Mouse (Mus musculus) liver, embryonic 15.5 days (tissue): Measurements from ENCODE around the gene Psmc2. TPM values are rescaled to one million over a fixed set of nuclear protein-coding genes. Genes with fewer than 3 reads are reported as not detected.

Experiments
- ATAC-seq: fragments of 200-750 bp; cut with Nextera tagmentation; 2 replicates; pipeline ENCODE4 v1.8.0; 2017; ENCODE audit warnings: moderate number of reproducible peaks, mild to moderate bottlenecking, moderate library complexity; ENCODE audit not compliant: insufficient read depth
- H3K27ac ChIP-seq: fragments of 300-500 bp; sonication (generic); replicated peaks from 2 replicates; pipeline ENCODE4 v1.5.1; 2015; ENCODE audit warnings: mild to moderate bottlenecking, inconsistent platforms
- H3K27me3 ChIP-seq: fragments of 300-500 bp; sonication (generic); 2 replicates; pipeline ENCODE4 v1.6.1; 2015; ENCODE audit warnings: mild to moderate bottlenecking, inconsistent platforms
- H3K36me3 ChIP-seq: fragments of 300-500 bp; sonication (generic); replicated peaks from 2 replicates; pipeline ENCODE4 v1.6.1; 2015; ENCODE audit warnings: moderate library complexity, mild to moderate bottlenecking, inconsistent platforms
- H3K4me1 ChIP-seq: fragments of 300-500 bp; sonication (generic); replicated peaks from 2 replicates; pipeline ENCODE4 v1.6.1; 2015; ENCODE audit warnings: inconsistent platforms
- H3K4me2 ChIP-seq: fragments of 300-500 bp; sonication (generic); 2 replicates; pipeline ENCODE4 v1.6.1; 2015; ENCODE audit warnings: moderate library complexity, mild to moderate bottlenecking, inconsistent platforms
- H3K4me3 ChIP-seq: fragments of 300-500 bp; sonication (generic); replicated peaks from 2 replicates; pipeline ENCODE4 v1.5.1; 2015; ENCODE audit warnings: mild to moderate bottlenecking, inconsistent platforms
- H3K9ac ChIP-seq: fragments of 300-500 bp; sonication (generic); 2 replicates; pipeline ENCODE4 v1.6.1; 2015; ENCODE audit warnings: moderate library complexity, mild to moderate bottlenecking, inconsistent platforms
- H3K9me3 ChIP-seq: fragments of 300-500 bp; sonication (generic); replicated peaks from 2 replicates; pipeline ENCODE4 v1.6.1; 2016; ENCODE audit warnings: inconsistent platforms
- WGBS: fragments of 180-500 bp; shearing (Covaris S2); methylation state at CpG from one replicate; pipeline ENCODE4 v1.1.7; 2015; ENCODE audit warnings: mixed read lengths; ENCODE audit not compliant: insufficient replicate concordance; 5-methylcytosine and 5-hydroxymethylcytosine counted together
- polyA plus RNA-seq: library from polyadenylated mRNA; unstranded; fragments of >200 nt; fragmentation: Nextera tagmentation; extraction: Ambion mirVana; gene quantifications from 2 replicates; pipeline ENCODE4 v1.2.1, GENCODE M21; 2015

The Psmc2 gene
- polyA plus RNA-seq, 1 experiment from 2014 or later = 116 TPM

GRCm38 (mm10) chr5:21810924-21811323 is 25.8 kb downstream of the Psmc2 start:
- Histone ChIP-seq H3K9me3 (no peaks in the 10 kb centered on the region), H3K27ac (no peak overlapping the region), H3K27me3 (no peaks in the 10 kb centered on the region), H3K4me2 (no peak overlapping the region), H3K36me3 (no peaks in the 10 kb centered on the region), H3K4me1 (no peaks in the 10 kb centered on the region), H3K9ac (no peak overlapping the region), H3K4me3 (no peak overlapping the region)
- 66% methylated on average over 10 of the region's 10 CpGs for WGBS
- ATAC-seq = no peak

GRCm38 (mm10) chr5:21813994-21814393 is 28.9 kb downstream of the Psmc2 start:
- WGBS = 21% methylated on average over 1 of the region's 1 CpGs
- no peaks in the 10 kb centered on the region for H3K27me3 ChIP-seq
- H3K4me1 ChIP-seq = no peaks in the 10 kb centered on the region
- ATAC-seq = no peak
- no peak overlapping the region for H3K4me3 ChIP-seq
- no peak overlapping the region for H3K4me2 ChIP-seq
- no peaks in the 10 kb centered on the region for H3K36me3 ChIP-seq
- H3K9ac ChIP-seq = no peak overlapping the region
- no peak overlapping the region for H3K27ac ChIP-seq
- H3K9me3 ChIP-seq = no peaks in the 10 kb centered on the region

DNA sequence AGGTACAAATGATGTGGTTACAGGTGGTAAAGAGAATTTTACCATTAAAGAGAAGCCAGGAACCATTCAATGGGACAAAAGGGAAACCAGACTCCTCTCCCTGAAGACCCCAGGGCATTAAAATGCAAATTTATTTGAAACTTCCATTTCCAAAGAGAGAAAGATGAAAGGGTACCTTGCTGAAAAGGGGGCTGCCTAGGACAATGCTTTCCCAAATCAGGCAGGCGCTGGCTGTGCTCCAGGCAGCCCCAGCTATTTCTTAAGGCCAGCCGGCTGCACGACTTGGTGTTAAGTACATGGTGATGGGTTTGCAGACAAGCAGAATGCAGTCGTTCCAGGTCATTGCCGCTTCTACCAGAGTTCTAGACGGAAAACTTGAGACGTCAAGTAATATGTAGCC is 41.3 kb downstream of the Psmc2 start:
- Histone ChIP-seq H3K27ac (no peak overlapping the region), H3K36me3 (no peaks in the 10 kb centered on the region), H3K4me2 (no peak overlapping the region), H3K27me3 (no peaks in the 10 kb centered on the region), H3K9me3 (no peaks in the 10 kb centered on the region), H3K9ac (no peak overlapping the region), H3K4me1 (no peaks in the 10 kb centered on the region), H3K4me3 (no peak overlapping the region)
- no peak for ATAC-seq
- WGBS = 61% methylated on average over 7 of the region's 7 CpGs

GRCm38 (mm10) chr5:21827643-21828042 is 42.6 kb downstream of the Psmc2 start:
- no peak overlapping the region for H3K27ac ChIP-seq
- no peaks in the 10 kb centered on the region for H3K36me3 ChIP-seq
- no peak overlapping the region for H3K4me2 ChIP-seq
- H3K9ac ChIP-seq = no peak overlapping the region
- no peak for ATAC-seq
- H3K9me3 ChIP-seq = no peaks in the 10 kb centered on the region
- no peak overlapping the region for H3K4me3 ChIP-seq
- H3K27me3 ChIP-seq = no peaks in the 10 kb centered on the region
- no peaks in the 10 kb centered on the region for H3K4me1 ChIP-seq
- 28% methylated on average over 6 of the region's 6 CpGs for WGBS

DNA sequence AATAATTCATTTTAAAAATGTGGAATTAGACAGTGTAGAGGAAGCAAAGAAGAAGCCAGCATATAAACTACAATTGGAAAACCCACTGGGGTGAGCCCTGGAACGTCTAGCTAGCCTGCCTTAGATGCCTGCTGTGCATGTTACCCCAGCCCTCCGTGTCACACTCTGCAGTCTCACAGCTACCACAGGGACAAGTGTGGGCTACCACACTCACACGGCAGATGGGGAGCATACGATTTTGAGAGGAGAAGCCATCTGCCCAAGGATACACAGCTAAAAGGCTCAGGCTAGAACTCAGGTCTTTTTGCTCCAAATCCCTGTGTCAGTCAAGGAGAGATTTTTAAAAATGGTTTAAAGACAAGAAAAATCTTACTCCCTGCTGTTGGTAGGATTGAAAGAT is 43.8 kb downstream of the Psmc2 start:
- WGBS = 48% methylated on average over 4 of the region's 4 CpGs

DNA sequence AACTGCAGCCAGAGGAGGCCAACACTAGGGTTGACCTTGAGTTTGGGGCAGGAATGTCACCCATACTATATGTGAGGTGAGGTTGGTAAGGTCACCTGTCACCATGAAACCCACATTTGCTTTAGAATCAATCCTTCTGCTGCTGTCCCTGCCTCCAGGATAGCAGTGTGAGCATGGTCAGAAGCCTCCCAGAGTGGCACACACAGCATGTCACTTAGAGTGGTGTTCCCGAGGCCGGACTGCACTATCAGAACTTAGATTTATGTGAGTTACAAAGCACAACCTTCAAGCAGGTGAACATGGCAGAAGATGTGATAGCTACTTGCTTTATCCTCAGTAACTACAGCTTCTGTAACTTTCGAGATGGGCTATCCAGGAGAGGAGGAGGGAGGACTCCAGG is 46.7 kb downstream of the Psmc2 start:
- H3K4me3 ChIP-seq = no peak overlapping the region

More for the DNA sequence above, 43.8 kb downstream of the Psmc2 start:
- Histone ChIP-seq H3K4me3 (no peak overlapping the region), H3K9me3 (no peaks in the 10 kb centered on the region), H3K4me2 (no peak overlapping the region), H3K27ac (no peak overlapping the region), H3K9ac (no peak overlapping the region), H3K36me3 (no peaks in the 10 kb centered on the region), H3K27me3 (no peaks in the 10 kb centered on the region), H3K4me1 (no peaks in the 10 kb centered on the region)
- ATAC-seq = no peak

DNA sequence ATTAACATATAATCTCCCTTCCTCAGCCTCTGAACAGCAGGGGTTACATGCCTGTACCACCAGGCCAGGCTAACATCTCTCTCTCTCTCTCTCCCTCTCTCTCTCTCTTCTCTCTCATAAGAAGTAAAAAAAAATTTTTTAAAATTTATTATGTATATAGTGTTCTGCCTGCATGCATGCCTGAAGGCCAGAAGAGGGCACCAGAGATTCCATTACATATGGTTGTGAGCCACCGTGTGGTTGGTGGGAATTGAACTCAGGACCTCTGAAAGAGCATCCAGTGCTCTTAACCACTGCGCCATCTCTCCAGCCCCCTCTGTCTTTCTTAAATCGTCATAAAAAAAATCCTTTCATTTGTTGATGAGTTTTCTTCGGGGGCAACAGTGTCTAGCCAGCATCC is 59.6 kb downstream of the Psmc2 start:
- no peak for ATAC-seq
- no peak overlapping the region for H3K4me3 ChIP-seq
- 50% methylated on average over 4 of the region's 4 CpGs for WGBS
- no peaks in the 10 kb centered on the region for H3K36me3 ChIP-seq
- H3K4me1 ChIP-seq = no peaks in the 10 kb centered on the region
- H3K9me3 ChIP-seq = no peaks in the 10 kb centered on the region
- H3K9ac ChIP-seq = no peak overlapping the region
- H3K27ac ChIP-seq = no peak overlapping the region
- H3K27me3 ChIP-seq = no peaks in the 10 kb centered on the region
- H3K4me2 ChIP-seq = no peak overlapping the region

More for the DNA sequence above, 46.7 kb downstream of the Psmc2 start:
- no peaks in the 10 kb centered on the region for H3K4me1 ChIP-seq
- no peaks in the 10 kb centered on the region for H3K36me3 ChIP-seq
- ATAC-seq = no peak
- no peak overlapping the region for H3K27ac ChIP-seq
- 48% methylated on average over 3 of the region's 3 CpGs for WGBS
- no peak overlapping the region for H3K9ac ChIP-seq
- H3K9me3 ChIP-seq = no peaks in the 10 kb centered on the region
- H3K27me3 ChIP-seq = no peaks in the 10 kb centered on the region
- H3K4me2 ChIP-seq = no peak overlapping the region

DNA sequence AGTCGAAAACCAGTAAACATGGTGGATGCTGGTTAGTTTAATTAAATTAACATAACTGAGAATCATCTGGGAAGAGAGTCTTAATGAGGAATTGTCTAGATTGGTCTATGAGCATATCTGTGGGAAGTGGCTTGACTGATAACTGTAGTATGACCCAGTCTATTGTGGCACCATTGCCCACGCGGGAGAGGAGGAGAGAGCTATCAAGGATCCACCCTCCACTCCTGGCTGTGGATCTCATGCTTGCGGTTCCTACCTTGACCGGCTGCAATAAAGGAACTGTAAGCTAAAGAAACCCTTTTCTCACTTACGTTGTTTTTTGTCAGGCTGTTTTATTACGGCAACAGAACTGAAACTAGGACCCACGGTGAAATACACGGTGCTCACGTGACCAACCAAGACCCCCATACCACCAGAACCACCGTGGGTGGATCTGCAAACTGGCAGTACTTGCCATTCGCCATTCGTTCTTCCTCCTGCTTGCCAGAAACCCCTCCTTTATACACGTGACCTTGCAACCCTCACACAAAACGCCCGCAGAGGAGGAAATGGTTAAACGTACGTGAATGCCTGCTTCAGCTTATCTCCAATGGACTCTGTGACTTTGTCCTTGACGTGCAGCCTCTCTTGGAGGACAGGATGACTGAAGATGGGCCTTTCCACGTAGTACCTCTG is 61.7 kb downstream of the Psmc2 start:
- no peak overlapping the region for H3K9ac ChIP-seq
- H3K9me3 ChIP-seq = no peaks in the 10 kb centered on the region
- 52% methylated on average over 20 of the region's 20 CpGs for WGBS
- no peak overlapping the region for H3K4me2 ChIP-seq
- ATAC-seq = no peak
- no peak overlapping the region for H3K27ac ChIP-seq
- no peaks in the 10 kb centered on the region for H3K36me3 ChIP-seq
- no peaks in the 10 kb centered on the region for H3K4me1 ChIP-seq
- no peaks in the 10 kb centered on the region for H3K27me3 ChIP-seq
- no peak overlapping the region for H3K4me3 ChIP-seq

GRCm38 (mm10) chr5:21847438-21847837 is 62.4 kb downstream of the Psmc2 start:
- no peak overlapping the region for H3K4me2 ChIP-seq
- H3K36me3 ChIP-seq = no peaks in the 10 kb centered on the region
- no peaks in the 10 kb centered on the region for H3K9me3 ChIP-seq
- no peaks in the 10 kb centered on the region for H3K27me3 ChIP-seq
- H3K4me3 ChIP-seq = no peak overlapping the region
- no peaks in the 10 kb centered on the region for H3K4me1 ChIP-seq
- H3K27ac ChIP-seq = no peak overlapping the region
- no peak for ATAC-seq
- no peak overlapping the region for H3K9ac ChIP-seq
- WGBS = 52% methylated on average over 6 of the region's 6 CpGs

GRCm38 (mm10) chr5:21851679-21852340 is 66.7 kb downstream of the Psmc2 start:
- 32% methylated on average over 10 of the region's 10 CpGs for WGBS
- H3K9me3 ChIP-seq = no peaks in the 10 kb centered on the region
- no peak overlapping the region for H3K4me2 ChIP-seq
- H3K27me3 ChIP-seq = no peaks in the 10 kb centered on the region
- H3K9ac ChIP-seq = no peak overlapping the region
- no peak overlapping the region for H3K27ac ChIP-seq
- no peaks in the 10 kb centered on the region for H3K4me1 ChIP-seq
- ATAC-seq = no peak
- no peak overlapping the region for H3K4me3 ChIP-seq
- no peaks in the 10 kb centered on the region for H3K36me3 ChIP-seq
